Mouse (Mus musculus): ENCODE data around the gene Nme1. TPM values are rescaled to one million over a fixed set of nuclear protein-coding genes. Genes with fewer than 3 reads are reported as not detected.
A peak's percentile ranks its signal among the peaks of the same experiment; 100 is the strongest.
"Not testable (repeated sequence)": the region's sequence is repeated elsewhere in the genome, so short reads cannot be mapped to it uniquely, and the experiment has no call there.

Nme1 gene
- polyA plus RNA-seq, 1 experiment from 2014 or later = 375 TPM

GRCm38 (mm10) chr11:93957031-93957555 is 11.2 kb downstream of the Nme1 start:
- Histone ChIP-seq H3K36me3 (replicated peaks) (peaks cover 74% of the 10 kb centered on the region), H3K27ac (replicated peaks) (no peak overlapping the region), H3K27me3 (replicated peaks; ENCODE audit: low read depth, poor library complexity, severe bottlenecking) (no peaks in the 10 kb centered on the region), H3K9me3 (no peaks in the 10 kb centered on the region), H3K4me1 (peaks cover 48% of the 10 kb centered on the region), H3K4me3 (no peak overlapping the region)
- no peak for DNase-seq (ENCODE audit: low spot score)
- WGBS = 90% methylated on average over 2 of the region's 2 CpGs

- no peak for DNase-seq (ENCODE audit: low spot score)
- H3K4me1 ChIP-seq = peaks cover 50% of the 10 kb centered on the region
- peak within 1 kb of the TSS; percentile 88 for H3K27ac ChIP-seq (replicated peaks)
- no peaks in the 10 kb centered on the region for H3K9me3 ChIP-seq
- WGBS = 5% methylated on average over 6 of the region's 6 CpGs
- peak within 1 kb of the TSS; percentile 72 for H3K4me3 ChIP-seq
- no peaks in the 10 kb centered on the region for H3K27me3 ChIP-seq (replicated peaks; ENCODE audit: low read depth, poor library complexity, severe bottlenecking)
- peaks cover 74% of the 10 kb centered on the region for H3K36me3 ChIP-seq (replicated peaks)
Measured at GRCm38 (mm10) chr11:93956159-93956558, 12.2 kb downstream of the Nme1 start, which contains the start of gene Nme2. Nme2 (minus strand) TSS chr11:93956259.

- Histone ChIP-seq H3K4me1 (peaks cover 50% of the 10 kb centered on the region), H3K36me3 (replicated peaks) (peaks cover 74% of the 10 kb centered on the region), H3K9me3 (no peaks in the 10 kb centered on the region), H3K27ac (replicated peaks) (peak overlapping the region; percentile 88), H3K4me3 (peak overlapping the region; percentile 72), H3K27me3 (replicated peaks; ENCODE audit: low read depth, poor library complexity, severe bottlenecking) (no peaks in the 10 kb centered on the region)
- peak; percentile 97 for DNase-seq (ENCODE audit: low spot score)
- WGBS = under 1% methylated on average over 67 of the region's 67 CpGs
Measured at GRCm38 (mm10) chr11:93955256-93956150, 12.8 kb downstream of the Nme1 start.

GRCm38 (mm10) chr11:93954738-93955255 is 13.5 kb downstream of the Nme1 start:
- no peak for DNase-seq (ENCODE audit: low spot score)
- WGBS = 44% methylated on average over 13 of the region's 13 CpGs
- H3K4me3 ChIP-seq = peak overlapping the region; percentile 72
- H3K36me3 ChIP-seq (replicated peaks) = peaks cover 74% of the 10 kb centered on the region
- peaks cover 50% of the 10 kb centered on the region for H3K4me1 ChIP-seq
- peak overlapping the region; percentile 88 for H3K27ac ChIP-seq (replicated peaks)
- no peaks in the 10 kb centered on the region for H3K9me3 ChIP-seq
- H3K27me3 ChIP-seq (replicated peaks; ENCODE audit: low read depth, poor library complexity, severe bottlenecking) = no peaks in the 10 kb centered on the region

- WGBS = 45% methylated on average over 5 of the region's 5 CpGs
- Histone ChIP-seq H3K36me3 (replicated peaks) (peaks cover 73% of the 10 kb centered on the region), H3K4me3 (peak overlapping the region; percentile 35), H3K9me3 (no peaks in the 10 kb centered on the region), H3K4me1 (peaks cover 52% of the 10 kb centered on the region), H3K27ac (replicated peaks) (no peak overlapping the region), H3K27me3 (replicated peaks; ENCODE audit: low read depth, poor library complexity, severe bottlenecking) (no peaks in the 10 kb centered on the region)
- DNase-seq (ENCODE audit: low spot score) = peak; percentile 24
Measured at GRCm38 (mm10) chr11:93952376-93952775, 15.9 kb downstream of the Nme1 start.

- no peak for DNase-seq (ENCODE audit: low spot score)
- 97% methylated on average over 1 of the region's 1 CpGs for WGBS
- Histone ChIP-seq H3K9me3 (no peaks in the 10 kb centered on the region), H3K27me3 (replicated peaks; ENCODE audit: low read depth, poor library complexity, severe bottlenecking) (no peaks in the 10 kb centered on the region), H3K4me1 (peaks cover 41% of the 10 kb centered on the region), H3K36me3 (replicated peaks) (peaks cover 77% of the 10 kb centered on the region), H3K27ac (replicated peaks) (no peak overlapping the region), H3K4me3 (no peak overlapping the region)
Measured at GRCm38 (mm10) chr11:93950045-93950444, 18.3 kb downstream of the Nme1 start.

GRCm38 (mm10) chr11:93948887-93949567 is 19.3 kb downstream of the Nme1 start:
- 87% methylated on average over 9 of the region's 9 CpGs for WGBS
- no peak for DNase-seq (ENCODE audit: low spot score)
- H3K4me1 ChIP-seq = peaks cover 43% of the 10 kb centered on the region
- no peak overlapping the region for H3K27ac ChIP-seq (replicated peaks)
- H3K4me3 ChIP-seq = no peak overlapping the region
- H3K27me3 ChIP-seq (replicated peaks; ENCODE audit: low read depth, poor library complexity, severe bottlenecking) = no peaks in the 10 kb centered on the region
- H3K36me3 ChIP-seq (replicated peaks) = peaks cover 80% of the 10 kb centered on the region
- H3K9me3 ChIP-seq = no peaks in the 10 kb centered on the region

- H3K4me1 ChIP-seq = peaks cover 21% of the 10 kb centered on the region
- no peak for DNase-seq (ENCODE audit: low spot score)
- 42% methylated on average over 3 of the region's 3 CpGs for WGBS
- H3K27ac ChIP-seq (replicated peaks) = no peak overlapping the region
- H3K9me3 ChIP-seq = no peaks in the 10 kb centered on the region
- H3K36me3 ChIP-seq (replicated peaks) = peaks cover 75% of the 10 kb centered on the region
- no peaks in the 10 kb centered on the region for H3K27me3 ChIP-seq (replicated peaks; ENCODE audit: low read depth, poor library complexity, severe bottlenecking)
- H3K4me3 ChIP-seq = no peak overlapping the region
Measured at GRCm38 (mm10) chr11:93944986-93945385, 23.3 kb downstream of the Nme1 start.

GRCm38 (mm10) chr11:93940906-93941305 is 27.4 kb downstream of the Nme1 start:
- peaks cover 14% of the 10 kb centered on the region for H3K4me1 ChIP-seq
- H3K27ac ChIP-seq (replicated peaks) = no peak overlapping the region
- peaks cover 85% of the 10 kb centered on the region for H3K36me3 ChIP-seq (replicated peaks)
- H3K9me3 ChIP-seq = no peaks in the 10 kb centered on the region
- no peaks in the 10 kb centered on the region for H3K27me3 ChIP-seq (replicated peaks; ENCODE audit: low read depth, poor library complexity, severe bottlenecking)
- no peak overlapping the region for H3K4me3 ChIP-seq
- no peak for DNase-seq (ENCODE audit: low spot score)
- WGBS = 87% methylated on average over 2 of the region's 2 CpGs

GRCm38 (mm10) chr11:93929106-93929505 is 39.2 kb downstream of the Nme1 start:
- Histone ChIP-seq H3K4me3 (no peak overlapping the region), H3K27ac (replicated peaks) (no peak overlapping the region), H3K4me1 (no peaks in the 10 kb centered on the region), H3K27me3 (replicated peaks; ENCODE audit: low read depth, poor library complexity, severe bottlenecking) (no peaks in the 10 kb centered on the region), H3K36me3 (replicated peaks) (peaks cover 99% of the 10 kb centered on the region), H3K9me3 (no peaks in the 10 kb centered on the region)
- DNase-seq (ENCODE audit: low spot score) = no peak

GRCm38 (mm10) chr11:93915019-93915418 is 53.3 kb downstream of the Nme1 start:
- not testable (repeated sequence) for H3K27ac ChIP-seq (replicated peaks); H3K27me3 ChIP-seq (replicated peaks; ENCODE audit: low read depth, poor library complexity, severe bottlenecking); DNase-seq (ENCODE audit: low spot score); H3K9me3 ChIP-seq; H3K4me3 ChIP-seq; H3K4me1 ChIP-seq
- H3K36me3 ChIP-seq (replicated peaks) = peaks cover 98% of the 10 kb centered on the region
- WGBS = 94% methylated on average over 2 of the region's 2 CpGs

GRCm38 (mm10) chr11:93911603-93912002 is 56.7 kb downstream of the Nme1 start:
- H3K36me3 ChIP-seq (replicated peaks) = peaks cover 100% of the 10 kb centered on the region
- WGBS = 88% methylated on average over 3 of the region's 3 CpGs

More at GRCm38 (mm10) chr11:93911603-93912002, 56.7 kb downstream of the Nme1 start:
- H3K4me1 ChIP-seq = no peaks in the 10 kb centered on the region
- no peak overlapping the region for H3K27ac ChIP-seq (replicated peaks)
- no peak for DNase-seq (ENCODE audit: low spot score)
- H3K9me3 ChIP-seq = no peaks in the 10 kb centered on the region
- no peaks in the 10 kb centered on the region for H3K27me3 ChIP-seq (replicated peaks; ENCODE audit: low read depth, poor library complexity, severe bottlenecking)
- H3K4me3 ChIP-seq = no peak overlapping the region
